Mouse (Mus musculus): ENCODE measurements at regions not wholly inside any gene's neighbourhood (a gene's known extent, or its start where the extent isn't known, plus 50 kb on each side); places are given as distances from the start of the nearest gene placed in this dataset.

GRCm38 (mm10) chr12:58334163-58334562 lies 65.1 kb upstream of the Clec14a start:
- no peak for ATAC-seq (ENCODE audit: low FRiP score)
- no peak for DNase-seq (ENCODE audit: low spot score, missing footprints)
- Histone ChIP-seq H3K27ac (ENCODE audit: low read depth, low read length) (no peak overlapping the region), H3K4me3 (ENCODE audit: low read depth, low read length) (no peak overlapping the region), H3K9ac (ENCODE audit: low read length) (no peak overlapping the region), H3K36me3 (ENCODE audit: control insufficient read depth, insufficient read depth, low read length) (no peaks in the 10 kb centered on the region), H3K4me2 (no peak overlapping the region), H3K9me3 (ENCODE audit: control insufficient read depth, low read length) (no peaks in the 10 kb centered on the region), H3K27me3 (ENCODE audit: control insufficient read depth, insufficient read depth, low read length) (no peaks in the 10 kb centered on the region), H3K4me1 (ENCODE audit: control insufficient read depth, insufficient read depth, low read length) (no peaks in the 10 kb centered on the region)

- DNase-seq (ENCODE audit: low spot score, missing footprints) = no peak
- Histone ChIP-seq H3K9ac (ENCODE audit: low read length) (no peak overlapping the region), H3K9me3 (ENCODE audit: control insufficient read depth, low read length) (no peaks in the 10 kb centered on the region), H3K4me3 (ENCODE audit: low read depth, low read length) (no peak overlapping the region), H3K4me1 (ENCODE audit: control insufficient read depth, insufficient read depth, low read length) (no peaks in the 10 kb centered on the region), H3K36me3 (ENCODE audit: control insufficient read depth, insufficient read depth, low read length) (no peaks in the 10 kb centered on the region), H3K27ac (ENCODE audit: low read depth, low read length) (no peak overlapping the region), H3K4me2 (no peak overlapping the region), H3K27me3 (ENCODE audit: control insufficient read depth, insufficient read depth, low read length) (no peaks in the 10 kb centered on the region)
- ATAC-seq (ENCODE audit: low FRiP score) = no peak
- 90% methylated on average over 2 of the region's 2 CpGs for WGBS
These were observed 60.8 kb upstream of the Clec14a start for GRCm38 (mm10) chr12:58329913-58330312.

GRCm38 (mm10) chr12:58323953-58324352 lies 54.9 kb upstream of the Clec14a start:
- no peak for ATAC-seq (ENCODE audit: low FRiP score)
- no peak overlapping the region for H3K4me2 ChIP-seq
- no peak overlapping the region for H3K9ac ChIP-seq (ENCODE audit: low read length)

More at GRCm38 (mm10) chr12:58323953-58324352, 54.9 kb upstream of the Clec14a start:
- no peaks in the 10 kb centered on the region for H3K36me3 ChIP-seq (ENCODE audit: control insufficient read depth, insufficient read depth, low read length)
- 87% methylated on average over 3 of the region's 3 CpGs for WGBS
- H3K9me3 ChIP-seq (ENCODE audit: control insufficient read depth, low read length) = no peaks in the 10 kb centered on the region
- H3K27me3 ChIP-seq (ENCODE audit: control insufficient read depth, insufficient read depth, low read length) = no peaks in the 10 kb centered on the region
- no peaks in the 10 kb centered on the region for H3K4me1 ChIP-seq (ENCODE audit: control insufficient read depth, insufficient read depth, low read length)
- DNase-seq (ENCODE audit: low spot score, missing footprints) = no peak
- no peak overlapping the region for H3K4me3 ChIP-seq (ENCODE audit: low read depth, low read length)
- no peak overlapping the region for H3K27ac ChIP-seq (ENCODE audit: low read depth, low read length)

Data from midbrain, embryonic 11.5 days (tissue).